Mouse (Mus musculus) spleen, adult 18-20 months (tissue): ENCODE results near the gene Gm42417.

Experiments used
- DNase-seq, 2 experiments: peaks; one replicate each; pipeline ENCODE4 v3.0.0; 2022; ENCODE audit warnings: mixed read lengths in 2 of 2

The Gm42417 gene

DNA sequence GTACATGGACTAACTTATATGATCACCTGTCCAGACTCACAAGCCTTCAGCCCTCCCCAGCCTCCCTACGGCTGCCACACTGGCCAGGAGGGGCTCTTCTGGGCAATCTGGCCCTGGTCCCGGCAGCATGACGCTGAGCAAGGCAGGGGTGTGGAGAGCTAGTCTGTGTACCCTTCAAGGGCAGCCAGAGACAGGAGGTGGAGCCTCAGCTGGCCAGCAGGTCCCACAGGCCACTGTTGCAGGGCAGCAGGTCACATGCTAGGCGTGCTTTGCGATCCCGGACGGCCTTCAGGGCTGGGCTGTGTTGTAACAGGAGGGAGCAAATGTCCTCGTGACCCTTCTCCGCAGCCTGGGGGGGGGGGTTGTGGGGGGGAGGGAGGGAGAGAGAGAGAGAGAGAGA lies at the start of gene Gm42417:
TSS of gene Gm42417 (minus strand) at position 244 of the 400 bp plus-strand sequence.
- no peak for DNase-seq

DNA sequence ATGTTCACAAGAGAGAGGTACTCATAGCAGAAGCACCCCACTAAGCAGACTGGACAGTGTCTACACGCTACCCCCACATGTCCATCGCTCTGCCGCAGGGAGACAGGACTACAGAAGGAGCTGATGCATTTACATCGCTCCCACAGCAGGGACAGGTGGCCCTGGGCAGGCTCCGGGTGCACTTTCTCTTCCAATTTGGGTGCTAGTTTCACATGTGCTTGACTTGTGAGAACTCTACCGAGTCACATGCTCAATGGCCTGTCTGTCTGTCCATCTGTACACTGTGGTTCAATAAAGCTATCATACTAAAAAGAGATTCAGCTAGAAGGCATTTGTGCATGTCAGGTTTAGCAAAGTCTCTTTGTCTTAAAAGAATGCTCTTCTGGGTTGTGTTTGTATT lies 48.6 kb upstream of the Gm42417 start:
- DNase-seq, result no peak

DNA sequence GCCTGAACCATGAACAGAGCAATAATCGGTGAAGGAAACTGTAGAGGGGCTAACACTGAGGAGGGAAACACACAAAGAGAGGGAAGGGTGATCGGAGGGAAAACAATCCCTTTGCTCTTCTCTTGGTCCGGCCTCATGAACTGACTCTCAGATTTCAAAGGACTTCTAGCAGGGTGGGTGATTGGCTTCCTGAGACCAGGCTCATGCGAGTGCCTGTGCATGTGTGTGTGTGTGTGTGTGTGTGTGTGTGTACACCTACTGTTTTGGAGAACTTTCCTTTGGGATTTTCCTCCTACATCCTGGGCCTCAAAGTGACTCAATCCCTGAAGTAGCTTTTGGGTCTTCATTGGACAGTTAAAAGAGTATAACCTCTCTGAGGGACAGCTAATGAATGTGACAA lies 47.1 kb upstream of the Gm42417 start:
- no peak for DNase-seq

DNA sequence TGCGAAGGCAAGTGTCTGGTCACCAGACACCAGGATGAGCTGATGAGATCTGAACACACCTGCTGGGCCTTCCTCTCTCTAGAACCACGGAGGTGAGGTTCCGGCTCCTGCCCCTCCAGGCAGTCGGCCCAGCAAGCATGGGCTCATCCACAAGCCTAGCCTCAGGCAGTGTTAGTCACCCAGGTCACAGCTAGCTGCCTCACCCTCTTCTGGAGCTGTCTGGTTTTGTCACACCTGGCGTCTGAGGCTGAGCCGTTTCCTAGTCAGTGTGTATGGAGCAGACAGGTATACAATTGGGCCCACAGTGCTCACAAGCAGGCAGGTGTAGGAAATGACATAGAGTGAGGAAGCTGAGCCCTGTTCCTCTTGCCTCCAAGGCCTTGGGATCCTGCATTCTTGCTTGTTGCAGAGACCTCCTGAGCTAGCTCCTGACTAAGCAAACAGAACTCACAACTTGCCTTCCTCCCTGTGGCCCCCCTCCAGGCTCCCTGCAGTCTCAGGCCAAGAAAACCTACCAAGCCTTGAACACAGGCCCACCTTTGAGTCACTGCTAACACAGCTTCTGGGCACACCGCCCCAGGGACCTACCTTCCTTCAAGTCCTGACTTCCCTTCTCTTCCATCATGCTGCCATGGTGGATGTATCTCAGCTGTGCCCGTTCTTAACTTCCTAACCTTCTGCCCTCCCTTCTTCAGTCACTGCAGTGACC lies 44.3 kb upstream of the Gm42417 start:
- no peak for DNase-seq

DNA sequence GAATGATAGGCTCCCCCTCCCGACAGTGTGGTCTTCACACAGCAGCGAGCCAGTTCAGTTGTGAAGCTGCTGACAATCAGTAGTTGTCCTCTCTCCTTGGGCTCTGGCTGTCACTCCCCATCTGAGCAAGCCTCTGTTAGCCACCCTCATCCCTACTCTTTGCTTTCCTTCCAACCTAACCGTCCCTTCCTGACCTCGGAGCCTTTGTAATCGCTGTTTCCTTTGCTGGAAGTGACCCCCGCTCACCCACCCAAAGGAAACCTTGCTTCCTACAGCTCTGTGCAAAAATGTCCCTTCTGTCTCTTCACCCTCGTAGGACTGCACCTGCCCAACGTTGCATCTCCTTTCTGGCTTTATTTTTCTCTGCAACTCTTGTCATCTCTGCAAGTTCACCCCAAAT lies 43.0 kb upstream of the Gm42417 start:
- DNase-seq, result no peak

DNA sequence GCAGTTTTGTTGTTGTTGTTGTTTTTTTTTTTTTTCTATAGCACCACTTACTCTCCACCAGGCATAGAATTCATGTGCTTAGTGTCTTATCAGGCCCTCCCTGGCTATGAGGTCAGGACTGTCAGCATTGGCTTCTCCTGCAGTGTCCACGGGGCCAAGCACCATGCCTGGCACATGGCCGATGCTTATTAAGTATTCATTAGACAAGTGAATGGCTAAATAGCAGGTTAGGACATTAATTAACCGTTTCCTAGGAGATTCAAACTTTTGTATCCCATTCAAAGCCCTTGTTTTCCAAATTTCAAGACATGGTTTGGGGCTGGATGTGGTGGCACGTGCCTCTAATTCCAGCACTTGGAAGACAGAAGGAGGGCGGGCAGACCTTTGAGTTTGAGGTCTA lies 42.0 kb upstream of the Gm42417 start:
- no peak for DNase-seq

DNA sequence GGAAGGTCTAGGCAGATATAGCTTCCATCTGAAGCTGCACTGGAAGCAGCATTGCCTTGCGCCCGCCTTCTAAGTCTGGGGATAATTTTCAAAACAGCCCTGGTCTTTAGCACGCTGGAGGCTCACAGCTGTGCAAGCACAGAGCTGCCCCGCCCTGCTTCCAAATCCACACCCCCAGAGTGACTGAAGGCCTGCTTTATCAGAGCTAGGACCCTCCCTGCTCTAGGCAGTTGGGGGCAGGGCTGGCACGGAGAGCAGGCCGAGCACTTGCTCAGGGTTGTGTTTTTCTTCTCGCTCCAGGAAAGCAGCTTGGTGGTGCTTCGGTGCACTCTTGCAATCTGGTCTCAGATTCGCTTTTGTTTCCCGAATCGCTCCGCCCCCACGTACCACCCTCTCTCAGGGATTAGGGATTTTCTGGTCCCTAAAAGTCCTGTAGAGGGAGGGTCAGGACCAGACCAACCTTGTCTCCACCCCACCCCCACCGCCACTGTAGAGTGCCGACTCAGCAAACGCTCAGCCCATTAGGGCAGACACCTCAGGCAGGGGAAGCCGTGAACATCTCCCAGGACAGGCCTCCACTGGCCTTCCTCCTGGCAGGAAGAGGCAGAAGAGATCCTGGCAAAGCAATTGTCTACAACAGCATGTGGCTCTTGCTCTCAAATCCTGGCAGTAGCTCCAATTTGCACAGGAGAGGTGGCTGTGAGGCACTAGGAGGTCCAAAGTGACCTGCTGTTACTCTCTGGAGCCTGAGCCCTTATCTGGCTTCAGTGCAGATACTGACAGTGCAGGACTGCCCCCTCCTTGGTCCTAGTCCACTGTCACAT lies 41.4 kb upstream of the Gm42417 start:
- DNase-seq, result no peak

DNA sequence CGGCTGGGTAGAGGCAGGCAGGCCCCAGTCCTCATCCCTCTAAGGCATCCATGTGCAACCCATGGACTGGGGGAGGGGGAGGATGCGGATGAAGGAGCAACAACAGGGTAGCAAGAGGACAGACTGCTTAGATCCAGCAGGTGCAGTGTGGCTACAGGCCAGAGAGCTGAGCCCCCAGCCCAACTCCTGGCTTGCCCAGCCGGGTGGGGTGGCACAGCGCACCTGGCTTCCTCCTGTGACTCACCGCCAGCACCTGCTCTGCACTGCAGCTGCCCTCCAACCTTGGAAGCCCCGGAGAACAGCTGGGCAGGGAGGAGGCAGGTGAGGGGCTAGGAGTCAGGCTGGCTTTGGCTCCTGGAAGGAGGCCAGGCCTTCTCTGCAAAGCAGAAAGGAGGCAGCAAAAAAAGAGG lies 40.8 kb upstream of the Gm42417 start:
- DNase-seq, result no peak

DNA sequence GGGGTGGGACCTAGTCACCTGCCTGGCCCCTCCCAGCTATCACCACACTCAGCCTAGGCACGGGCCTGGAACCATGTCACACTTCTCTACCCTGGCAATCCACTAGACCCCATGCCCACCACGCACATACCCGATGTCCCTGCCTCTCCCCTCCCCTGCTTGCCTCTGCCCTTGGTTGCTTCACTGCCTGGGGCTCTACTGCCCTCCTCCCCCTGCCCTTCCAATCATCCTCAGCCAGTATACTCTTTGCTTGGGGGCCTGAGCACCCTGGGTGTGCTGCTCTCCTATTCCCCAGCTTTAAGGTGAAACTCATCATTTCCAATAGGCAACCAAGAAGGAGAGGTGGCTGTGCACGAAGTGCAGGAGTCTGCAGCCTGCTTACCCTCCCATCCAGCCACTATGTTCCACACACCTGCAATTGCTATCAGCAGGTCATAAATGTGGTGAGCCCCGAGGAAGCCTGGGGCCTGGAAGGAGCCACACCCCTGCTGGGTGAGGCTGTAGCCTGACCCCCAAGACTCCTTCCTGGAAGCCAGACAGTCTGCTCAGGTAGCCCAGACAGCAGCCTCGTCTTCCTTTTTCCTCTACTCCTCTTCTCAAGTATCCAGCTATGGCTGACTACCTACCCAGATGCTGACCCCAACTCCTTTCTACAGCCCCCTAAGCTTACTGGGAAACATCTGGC lies 37.9 kb upstream of the Gm42417 start:
- DNase-seq, result no peak

DNA sequence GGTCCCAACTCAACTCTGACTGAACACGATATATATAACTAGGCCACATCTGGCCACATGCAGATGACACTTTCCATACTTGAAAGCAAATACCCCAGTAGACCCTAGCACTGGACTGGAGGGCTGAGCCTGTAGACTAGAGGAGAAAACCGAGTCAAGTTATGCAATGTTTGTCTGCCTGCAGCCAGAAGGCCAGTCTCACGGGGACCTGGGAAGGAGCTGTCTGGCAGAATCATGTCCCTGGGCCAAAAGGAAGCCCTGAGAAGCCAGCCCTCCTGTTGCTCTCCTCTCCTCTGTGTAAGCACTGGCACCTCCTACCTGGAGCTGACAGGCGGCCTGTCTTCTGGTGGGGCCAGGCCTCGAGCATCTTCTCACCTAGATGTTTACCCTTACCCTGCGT lies 36.1 kb upstream of the Gm42417 start:
- no peak for DNase-seq

DNA sequence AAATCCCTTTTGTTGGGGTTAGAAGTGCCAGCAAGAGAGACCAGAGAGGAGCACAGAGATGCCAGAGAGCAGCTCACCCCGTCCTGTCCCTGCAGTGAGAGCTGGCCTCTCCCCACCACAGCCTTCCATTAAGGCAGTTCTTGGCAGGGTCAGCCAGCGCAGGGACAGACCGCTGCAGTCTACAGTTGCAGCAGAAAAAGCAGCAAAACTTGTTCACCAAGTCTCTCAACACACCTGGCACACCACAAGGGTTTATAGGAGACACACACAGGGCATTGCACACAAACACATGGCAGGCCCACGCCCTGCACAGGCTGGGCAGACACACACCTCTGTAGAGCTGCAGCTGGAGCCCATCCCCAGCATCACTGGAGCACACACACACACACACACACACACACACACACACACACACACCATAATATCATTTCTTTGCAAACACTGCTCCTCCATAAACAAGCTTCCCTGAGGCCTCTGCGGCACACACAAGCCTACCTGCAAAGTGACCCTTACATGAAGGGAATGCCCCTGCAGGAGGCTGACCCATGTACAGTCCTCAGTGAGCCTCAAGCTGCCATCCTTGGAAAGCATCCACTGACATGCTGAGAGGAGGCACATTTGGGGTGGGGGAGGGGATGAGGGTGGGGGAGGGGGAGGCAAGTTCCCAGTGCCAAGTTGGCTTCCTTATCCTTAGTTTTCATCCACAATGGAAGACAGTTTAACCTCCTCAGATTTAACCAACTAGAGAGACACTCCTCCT lies 35.1 kb upstream of the Gm42417 start:
- no peak for DNase-seq

DNA sequence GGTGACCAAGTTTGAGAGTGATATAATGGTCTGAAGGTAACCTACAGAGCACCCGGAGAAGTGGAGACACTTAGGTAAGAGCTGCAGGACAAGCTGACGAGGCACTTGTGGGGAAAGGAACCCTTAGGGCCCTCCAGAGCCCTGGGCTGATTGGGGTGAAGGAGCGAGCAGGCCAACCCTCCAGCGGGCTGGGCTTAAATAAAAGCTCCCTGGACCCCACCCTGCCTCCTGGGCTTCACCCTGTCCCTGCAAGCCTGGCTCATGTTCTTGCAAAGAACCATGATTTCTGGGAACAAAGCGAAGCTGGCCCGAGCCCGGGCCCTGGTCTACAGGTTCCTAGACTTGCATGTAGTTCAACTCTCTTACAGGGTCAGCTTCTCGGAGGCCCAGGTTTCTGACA lies 34.3 kb upstream of the Gm42417 start:
- DNase-seq, result no peak

DNA sequence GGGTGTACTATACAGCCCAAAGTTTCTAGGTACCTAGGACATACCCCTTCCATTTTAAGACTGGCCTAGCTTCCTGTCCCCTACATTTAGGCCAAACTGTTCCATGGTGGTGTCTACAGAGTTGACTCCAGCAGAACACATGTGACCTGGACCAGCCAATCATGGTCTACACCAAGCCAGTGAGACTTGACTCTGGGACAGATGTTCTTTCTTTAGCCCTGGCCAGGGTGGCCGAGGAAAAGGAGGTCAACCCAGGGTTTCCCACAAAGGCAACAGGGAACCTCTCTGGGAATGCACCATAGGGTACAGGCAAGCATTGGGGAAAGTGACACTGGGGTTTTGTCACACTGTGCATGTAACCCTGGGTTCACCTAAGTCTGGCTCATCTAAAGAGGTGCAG lies 33.5 kb upstream of the Gm42417 start:
- no peak for DNase-seq

DNA sequence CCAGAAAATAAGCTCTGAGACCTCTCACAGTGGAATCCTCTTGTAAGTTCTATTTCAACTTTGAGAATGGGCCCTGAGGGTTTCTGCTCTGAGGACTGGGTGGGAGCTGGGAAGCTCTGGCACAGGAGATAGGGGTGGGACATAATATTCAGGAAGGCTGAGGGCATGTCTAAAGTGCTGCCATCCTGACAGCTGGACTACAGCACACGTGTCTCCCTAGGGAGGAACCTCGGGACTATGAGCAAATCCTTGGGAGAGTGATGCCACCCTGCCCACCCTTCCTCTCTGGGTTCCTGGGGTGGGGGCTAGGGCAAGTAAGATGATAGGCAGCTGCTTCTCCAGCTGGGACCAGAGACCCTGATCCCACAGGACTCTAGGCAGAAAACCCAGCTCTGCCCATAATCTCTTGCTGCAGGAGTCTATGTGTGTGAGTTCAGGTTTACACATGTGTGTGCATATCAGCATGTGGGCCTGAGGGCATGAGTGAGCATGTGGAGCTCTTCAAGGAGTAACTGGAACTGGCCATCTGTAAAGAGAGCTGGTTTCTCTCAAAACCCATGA lies 33.0 kb upstream of the Gm42417 start:
- no peak for DNase-seq

DNA sequence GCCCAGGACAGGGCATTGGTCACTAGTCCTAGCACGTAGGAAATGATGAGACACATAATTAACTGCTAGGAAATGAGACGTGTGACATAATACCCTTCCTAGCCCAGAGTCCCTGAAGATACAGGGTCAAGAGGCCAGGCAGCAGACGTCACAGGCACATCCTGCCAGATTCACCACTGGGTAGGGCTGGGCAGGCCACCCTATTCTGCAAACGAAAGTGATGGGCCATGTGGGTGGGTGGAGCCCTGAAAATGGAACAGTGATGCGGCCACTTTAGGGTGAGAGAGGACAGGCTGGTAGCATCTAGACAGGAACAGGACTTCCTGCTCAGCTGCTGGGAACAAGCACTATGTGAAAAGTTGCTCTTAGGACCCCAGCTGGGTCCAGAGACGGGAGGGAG lies 32.4 kb upstream of the Gm42417 start:
- no peak for DNase-seq

DNA sequence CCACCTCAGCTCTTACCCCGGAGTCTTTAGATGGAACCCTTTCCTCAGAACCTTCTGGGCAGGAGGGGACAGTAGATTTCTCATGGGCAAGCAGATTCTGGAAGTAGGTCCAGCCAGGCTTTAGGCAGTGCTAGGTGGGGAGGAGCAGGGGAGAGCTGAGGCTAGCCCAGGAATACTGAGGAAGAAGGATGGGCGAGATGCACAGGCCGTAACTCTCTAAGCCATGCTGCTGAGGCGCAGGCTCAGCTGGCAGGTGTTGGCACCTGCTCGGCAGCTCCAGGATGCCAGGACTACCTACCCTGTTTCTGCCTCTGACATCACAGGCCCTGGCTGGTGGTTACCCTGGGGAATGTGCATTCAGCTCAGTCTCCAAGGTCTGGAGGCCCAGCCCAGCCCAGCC lies 31.1 kb upstream of the Gm42417 start:
- DNase-seq, result no peak

DNA sequence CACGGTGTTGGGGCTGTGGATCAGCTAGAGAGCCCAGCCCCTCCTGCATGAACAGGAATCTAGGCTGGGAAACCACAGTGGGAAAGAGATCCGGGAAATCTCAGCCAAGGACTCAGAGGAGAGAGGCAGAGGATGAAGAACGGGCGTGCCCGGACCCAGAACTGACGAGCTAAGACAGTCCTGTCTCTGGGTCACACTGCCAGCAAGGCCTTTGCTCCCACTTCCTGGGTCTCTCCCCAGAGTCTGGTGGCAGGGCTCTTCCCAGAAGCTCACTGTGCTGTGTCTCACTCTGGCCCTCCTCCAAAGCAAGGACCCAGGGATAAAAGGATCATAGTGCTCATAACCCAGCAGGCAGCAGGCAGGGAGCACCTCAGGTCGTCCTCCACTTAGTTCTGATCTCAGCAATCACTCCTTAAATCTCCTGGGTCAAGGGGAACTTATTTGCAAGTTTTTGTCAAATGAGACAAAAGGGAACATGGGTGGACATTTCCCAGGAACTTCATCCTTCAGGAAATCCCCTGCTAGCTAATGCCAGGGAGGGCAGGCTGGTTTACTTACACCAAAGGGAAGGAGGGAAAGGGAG lies 30.6 kb upstream of the Gm42417 start:
- DNase-seq, result no peak

DNA sequence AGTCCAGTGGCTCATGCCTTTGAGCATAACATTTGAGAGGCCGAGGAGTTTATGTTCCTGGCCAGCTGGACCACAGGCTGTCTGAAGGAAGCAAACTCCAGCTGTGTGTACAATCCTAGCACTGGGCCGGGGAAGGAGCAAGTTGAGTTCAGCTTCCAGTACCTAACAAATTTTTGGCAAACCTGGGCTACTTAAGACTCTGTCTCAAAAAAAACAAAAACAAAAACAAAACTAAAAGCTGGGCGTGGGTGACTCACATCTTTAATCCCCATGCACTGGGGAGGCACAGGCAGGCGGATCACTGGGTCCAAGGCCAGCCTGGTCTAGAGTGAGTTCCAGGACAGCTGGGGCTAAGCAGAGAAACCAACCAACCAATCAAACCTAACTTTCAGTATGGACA lies 29.5 kb upstream of the Gm42417 start:
- no peak for DNase-seq

DNA sequence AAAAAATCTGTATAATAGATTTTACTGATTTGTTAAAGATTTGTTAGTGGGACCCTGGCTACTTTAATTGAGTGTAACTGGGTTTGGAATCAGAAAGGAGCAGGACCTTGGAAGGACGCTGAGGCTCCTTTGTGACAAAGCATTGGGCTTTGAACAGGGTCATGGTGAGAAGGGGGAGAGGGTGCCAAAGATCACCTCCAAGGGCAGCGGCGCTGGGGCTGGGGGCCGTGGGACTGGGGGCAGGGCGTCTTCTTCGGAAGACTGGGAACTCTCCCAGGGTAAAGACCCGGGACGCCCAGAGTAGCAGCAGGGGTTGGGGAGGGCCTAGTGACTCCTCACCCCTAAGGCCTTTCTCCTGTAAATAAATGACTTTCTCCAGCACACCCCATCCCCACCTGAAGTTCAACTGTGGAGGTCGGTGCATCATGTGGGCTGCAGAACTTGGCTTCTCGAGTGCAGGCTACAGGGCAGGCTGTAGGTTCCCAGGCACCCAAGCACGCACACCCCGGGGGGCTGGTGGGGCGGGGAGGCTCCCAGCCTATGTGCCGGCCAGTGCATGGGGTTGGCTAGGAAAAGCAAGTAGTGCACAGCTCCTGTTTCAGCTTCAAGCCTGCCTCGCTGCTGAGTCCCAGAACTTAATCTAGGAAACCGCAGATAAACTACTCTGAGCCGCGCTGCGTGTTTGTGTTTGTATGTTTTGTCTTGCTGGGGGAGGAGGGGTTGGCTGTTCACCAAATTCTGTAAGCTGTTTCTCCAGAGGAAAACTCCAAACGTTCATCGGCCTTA lies 28.8 kb upstream of the Gm42417 start:
- no peak for DNase-seq

DNA sequence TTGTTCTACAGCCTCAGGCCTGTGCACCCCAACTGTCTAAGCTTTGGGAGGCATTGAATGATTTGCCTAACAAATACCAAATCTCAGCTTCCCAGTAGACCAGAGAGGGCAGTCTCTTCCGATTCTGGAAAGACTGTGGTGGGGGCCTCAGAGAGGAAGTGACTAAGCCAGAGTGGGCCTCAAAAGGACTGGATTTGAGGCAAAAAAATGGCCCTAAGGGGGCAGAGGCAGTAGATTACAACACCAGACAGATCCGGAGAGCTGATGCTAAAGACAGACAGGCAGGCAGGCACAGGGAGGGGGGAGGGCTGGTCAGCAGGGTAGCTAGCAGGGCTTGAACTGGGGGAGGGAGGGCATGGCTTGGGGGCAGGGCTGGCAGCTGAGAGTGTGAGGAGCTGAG lies 27.2 kb upstream of the Gm42417 start:
- DNase-seq, result no peak

DNA sequence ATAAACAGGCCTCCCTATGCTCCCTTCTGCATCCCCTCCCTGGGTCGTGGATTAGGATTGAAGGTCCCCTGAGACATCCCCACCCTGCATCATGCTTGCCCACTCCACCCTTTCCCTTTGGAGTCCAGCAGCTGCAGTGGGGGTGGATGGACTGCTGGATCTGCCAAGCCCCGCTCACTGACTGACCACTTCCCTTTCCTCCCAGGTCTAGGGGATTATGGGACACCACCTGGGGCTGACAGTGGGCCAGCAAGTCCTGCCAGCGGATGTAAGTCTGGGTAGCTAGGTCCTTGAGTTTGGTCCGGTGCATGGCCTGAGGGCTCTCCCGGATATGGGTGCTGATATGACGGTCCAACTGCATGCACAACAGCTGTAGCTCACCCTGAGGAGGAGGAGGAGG lies 24.9 kb upstream of the Gm42417 start:
- no peak for DNase-seq

DNA sequence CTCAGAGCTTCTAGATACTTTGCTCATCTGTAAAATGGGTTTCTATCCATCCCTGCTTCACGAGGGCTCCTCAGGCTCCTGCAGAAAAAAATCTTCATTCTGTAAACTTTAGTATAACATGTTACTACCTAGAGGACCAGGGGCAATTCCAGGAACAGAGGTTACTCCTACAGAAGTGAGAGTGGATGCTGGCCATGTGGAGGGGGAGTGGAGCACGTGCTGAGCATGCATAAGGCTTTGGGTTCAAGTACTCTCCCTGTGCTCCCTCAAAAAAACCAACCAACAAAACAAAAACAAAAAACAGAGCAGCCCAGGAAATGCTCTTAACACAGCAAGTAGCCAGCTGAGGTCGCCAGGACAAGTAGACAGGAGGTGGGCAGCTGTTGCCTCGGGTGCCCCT lies 24.4 kb upstream of the Gm42417 start:
- no peak for DNase-seq
